Mouse (Mus musculus): ENCODE measurements around the gene Zfp786. TPM values are rescaled to one million over a fixed set of nuclear protein-coding genes. Genes with fewer than 3 reads are reported as not detected.

The Zfp786 gene
- polyA plus RNA-seq, 1 experiment from 2014 or later: 3.6 TPM

DNA sequence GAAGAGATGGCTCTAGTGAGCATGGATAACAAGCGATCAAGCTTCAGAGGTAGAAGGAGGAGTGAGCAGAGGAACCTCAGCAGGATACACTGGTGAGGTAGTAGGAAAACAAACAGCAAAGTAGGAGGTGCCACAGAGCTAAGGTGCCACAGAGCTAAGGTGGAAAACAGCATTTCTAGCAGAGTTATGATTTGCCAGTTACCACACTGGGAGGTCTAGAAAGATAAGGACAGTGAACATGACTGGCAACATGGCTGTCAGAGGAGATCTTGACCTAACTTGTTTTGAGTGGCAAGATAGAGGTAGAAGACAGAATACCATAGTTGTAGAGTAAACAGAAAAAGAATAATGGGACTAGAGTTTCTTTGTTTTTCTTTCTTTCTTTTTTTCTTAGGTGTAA lies 11.7 kb upstream of the Zfp786 start:
- 0 out of 2 replicates have a peak, but pooled peaks cover 5% of the 10 kb centered on the region for H3K4me1 ChIP-seq
- ATAC-seq (ENCODE audit: insufficient number of reproducible peaks, low FRiP score, low TSS enrichment, low read depth): no peak
- no peak overlapping the region for H3K4me3 ChIP-seq
- no peak overlapping the region for H3K27ac ChIP-seq
- H3K27me3 ChIP-seq: no peaks in the 10 kb centered on the region
- no peak overlapping the region for H3K9ac ChIP-seq
- 83% methylated on average over 1 of the region's 1 CpGs for WGBS
- peaks cover 3% of the 10 kb centered on the region; the same call in 1 of the 2 replicates for H3K36me3 ChIP-seq
- no peak overlapping the region for H3K4me2 ChIP-seq
- no peaks in the 10 kb centered on the region for H3K9me3 ChIP-seq

DNA sequence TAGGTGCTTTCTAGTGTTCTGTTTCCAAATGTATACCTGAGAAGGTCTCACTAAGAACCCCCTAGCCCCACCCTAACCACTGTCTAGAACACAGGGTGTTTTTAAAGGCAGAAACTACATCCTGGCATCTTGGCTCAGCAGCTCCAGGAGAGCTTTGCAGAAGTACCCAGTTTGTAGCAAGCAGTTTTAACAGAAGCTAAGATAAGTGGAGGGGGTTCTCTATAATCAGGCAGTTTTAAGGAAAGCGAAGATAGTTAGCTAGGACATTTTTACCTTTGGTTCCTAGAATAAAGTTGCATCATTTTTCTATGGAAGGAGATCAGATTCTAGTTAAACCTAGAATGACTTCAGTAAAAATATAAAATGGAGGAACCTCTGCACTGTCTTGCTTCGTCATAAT lies 11.2 kb upstream of the Zfp786 start:
- Histone ChIP-seq H3K4me1 (0 out of 2 replicates have a peak, but pooled peaks cover 5% of the 10 kb centered on the region), H3K4me3 (no peak overlapping the region), H3K9me3 (no peaks in the 10 kb centered on the region), H3K4me2 (no peak overlapping the region), H3K27me3 (no peaks in the 10 kb centered on the region), H3K27ac (no peak overlapping the region), H3K36me3 (peaks cover 2% of the 10 kb centered on the region; the same call in 1 of the 2 replicates), H3K9ac (no peak overlapping the region)
- no peak for ATAC-seq (ENCODE audit: insufficient number of reproducible peaks, low FRiP score, low TSS enrichment, low read depth)
- WGBS: 93% methylated on average over 2 of the region's 2 CpGs

DNA sequence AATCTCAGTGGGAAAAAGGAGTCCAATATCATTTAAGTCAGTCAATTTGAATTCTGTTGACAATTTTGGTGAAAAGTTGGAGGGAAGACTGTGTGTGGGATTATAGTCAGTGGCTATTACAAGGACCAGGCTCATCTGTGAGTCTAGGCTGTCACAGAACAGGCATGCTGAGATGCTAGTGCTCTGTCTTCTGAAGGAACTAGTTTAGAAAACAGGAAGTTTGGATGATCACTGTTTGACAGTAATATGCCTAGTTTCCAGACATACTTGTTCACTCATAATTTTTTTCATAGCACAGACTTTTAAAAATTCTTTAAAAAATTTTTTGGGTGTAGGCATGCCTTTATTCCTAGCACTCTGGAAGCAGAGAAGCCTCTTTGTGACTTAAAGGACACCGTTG lies 10.4 kb upstream of the Zfp786 start:
- no peak for ATAC-seq (ENCODE audit: insufficient number of reproducible peaks, low FRiP score, low TSS enrichment, low read depth)
- no peaks in the 10 kb centered on the region for H3K9me3 ChIP-seq
- no peak overlapping the region for H3K27ac ChIP-seq
- H3K9ac ChIP-seq: no peak overlapping the region
- H3K27me3 ChIP-seq: no peaks in the 10 kb centered on the region
- H3K4me2 ChIP-seq: no peak overlapping the region
- H3K4me3 ChIP-seq: no peak overlapping the region
- H3K4me1 ChIP-seq: peaks cover 7% of the 10 kb centered on the region; the same call in 1 of the 2 replicates
- WGBS: 93% methylated on average over 1 of the region's 1 CpGs
- peaks cover 2% of the 10 kb centered on the region; the same call in 1 of the 2 replicates for H3K36me3 ChIP-seq

DNA sequence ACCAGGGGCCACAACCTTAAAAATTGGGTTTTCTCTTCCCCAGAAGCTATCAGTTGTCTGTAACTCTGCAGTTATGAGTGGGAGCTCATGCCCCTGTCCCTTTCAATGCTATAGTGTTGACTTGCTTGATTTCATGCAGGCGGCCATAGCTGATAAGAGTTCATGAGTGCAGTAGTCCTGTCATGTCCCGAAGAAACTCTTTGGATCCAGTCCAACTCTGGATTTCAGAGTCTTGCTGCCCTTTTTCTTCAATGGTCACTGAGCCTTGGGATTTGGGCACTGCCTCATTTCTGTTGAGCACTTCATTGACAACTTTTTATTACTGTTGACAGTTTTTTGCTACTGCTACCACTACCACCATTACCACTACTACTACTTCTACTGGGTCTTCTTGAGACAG lies 7.0 kb upstream of the Zfp786 start:
- H3K9me3 ChIP-seq: no peaks in the 10 kb centered on the region
- WGBS: 82% methylated on average over 2 of the region's 2 CpGs
- no peaks in the 10 kb centered on the region for H3K27me3 ChIP-seq
- no peak overlapping the region for H3K9ac ChIP-seq
- H3K4me2 ChIP-seq: no peak overlapping the region
- peaks cover 9% of the 10 kb centered on the region; the same call in 1 of the 2 replicates for H3K4me1 ChIP-seq
- ATAC-seq (ENCODE audit: insufficient number of reproducible peaks, low FRiP score, low TSS enrichment, low read depth): no peak
- H3K36me3 ChIP-seq: no peaks in the 10 kb centered on the region; the same call in 1 of the 2 replicates
- H3K4me3 ChIP-seq: no peak overlapping the region
- H3K27ac ChIP-seq: no peak overlapping the region

DNA sequence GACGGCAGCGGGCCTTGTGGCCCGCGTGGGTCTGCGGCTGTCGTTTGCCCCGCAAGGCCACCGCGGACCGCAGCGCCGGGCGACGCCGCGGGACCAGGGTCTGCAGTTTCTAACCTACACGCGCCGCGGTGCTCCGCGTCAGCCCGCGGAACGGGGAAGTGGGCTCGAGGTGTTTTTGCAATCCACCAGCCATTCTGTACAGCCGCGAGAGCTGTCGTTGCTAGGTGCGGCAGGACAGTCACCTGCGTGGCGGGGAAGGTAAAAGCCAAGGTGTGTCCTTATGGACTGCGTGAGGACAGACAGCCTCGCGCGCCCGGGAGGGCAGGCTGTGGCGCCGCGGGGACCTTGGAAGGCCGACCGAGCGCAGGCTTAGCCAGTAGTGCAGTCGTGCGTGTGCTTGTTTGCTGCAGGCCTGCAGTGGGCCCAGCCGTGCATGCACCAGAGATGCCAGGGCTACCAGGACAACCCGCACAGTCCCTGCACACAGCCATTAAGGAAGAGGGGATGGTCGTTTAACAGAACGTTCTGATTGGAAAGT lies 5.4 kb upstream of the Zfp786 start:
- Histone ChIP-seq H3K9me3 (no peaks in the 10 kb centered on the region), H3K27me3 (no peaks in the 10 kb centered on the region), H3K4me2 (peak overlapping the region; percentile 73), H3K4me3 (peak overlapping the region; percentile 95), H3K36me3 (no peaks in the 10 kb centered on the region), H3K4me1 (peaks cover 9% of the 10 kb centered on the region; the same call in 1 of the 2 replicates), H3K9ac (peak overlapping the region; percentile 98), H3K27ac (peak overlapping the region; percentile 95)
- WGBS: under 1% methylated on average over 49 of the region's 49 CpGs
- peak; percentile 62; the same call in 1 of the 2 replicates for ATAC-seq (ENCODE audit: insufficient number of reproducible peaks, low FRiP score, low TSS enrichment, low read depth)

DNA sequence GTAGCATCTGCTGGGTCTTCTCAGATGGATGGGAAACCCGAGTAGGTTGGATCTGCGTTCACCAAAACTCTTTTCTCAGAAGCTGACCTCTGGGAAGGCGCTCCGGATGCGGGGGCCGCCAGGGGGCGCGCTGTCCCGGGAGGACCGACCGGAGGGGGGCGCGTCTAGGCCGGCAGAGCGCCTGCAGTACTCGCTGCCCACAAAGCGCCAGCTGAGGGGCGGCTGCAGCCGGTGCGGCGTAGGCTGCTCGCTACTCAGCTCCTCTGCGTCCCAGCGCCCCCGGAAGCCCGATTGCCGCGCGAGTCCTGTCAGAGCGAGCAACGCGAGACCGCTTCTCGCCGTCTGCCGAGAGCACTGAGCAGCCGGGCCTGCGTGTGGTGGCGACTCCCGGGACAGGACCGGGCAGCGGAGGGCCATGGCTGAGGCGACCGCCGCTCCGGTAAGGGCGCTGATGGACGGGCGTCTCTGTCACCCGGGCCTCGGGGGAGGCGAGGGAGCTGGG lies 4.9 kb upstream of the Zfp786 start, which contains the start of gene Zfp398:
Zfp398 (plus strand) TSS at position 180 of the 502 bp plus-strand sequence.
- Histone ChIP-seq H3K27ac (peak within 1 kb of the TSS; percentile 95), H3K9ac (peak within 1 kb of the TSS; percentile 98), H3K4me1 (peaks cover 11% of the 10 kb centered on the region), H3K36me3 (no peaks in the 10 kb centered on the region), H3K27me3 (no peaks in the 10 kb centered on the region), H3K9me3 (no peaks in the 10 kb centered on the region), H3K4me2 (peak within 1 kb of the TSS; percentile 73), H3K4me3 (peak within 1 kb of the TSS; percentile 95)
- peak; percentile 94 for ATAC-seq (ENCODE audit: insufficient number of reproducible peaks, low FRiP score, low TSS enrichment, low read depth)
- whole genome bisulfite sequencing: 0% methylated on average over 52 of the region's 52 CpGs

DNA sequence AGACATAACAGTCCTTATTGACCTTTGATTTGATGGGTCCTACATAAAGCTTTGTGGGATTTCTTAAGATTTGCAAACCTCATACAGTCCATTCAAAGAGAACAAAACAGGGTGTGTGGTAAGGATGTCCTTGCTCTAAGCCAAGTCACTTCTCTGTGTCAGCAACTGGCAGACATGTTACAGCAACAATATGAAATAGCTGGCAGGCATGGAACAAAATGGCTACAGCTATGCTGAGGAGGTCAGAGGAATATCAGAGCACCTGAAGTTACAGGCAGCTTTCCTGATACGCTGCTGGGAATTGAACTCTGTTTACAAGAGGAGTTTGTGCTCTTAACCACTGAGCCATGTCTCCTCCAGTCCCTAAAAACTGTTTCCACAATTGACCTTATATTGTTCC lies 1.6 kb upstream of the Zfp786 start:
- ATAC-seq (ENCODE audit: insufficient number of reproducible peaks, low FRiP score, low TSS enrichment, low read depth): no peak
- Histone ChIP-seq H3K27ac (no peak overlapping the region), H3K27me3 (no peaks in the 10 kb centered on the region), H3K4me3 (no peak overlapping the region), H3K9me3 (no peaks in the 10 kb centered on the region), H3K4me2 (no peak overlapping the region), H3K36me3 (no peaks in the 10 kb centered on the region), H3K4me1 (peaks cover 6% of the 10 kb centered on the region), H3K9ac (no peak overlapping the region)
- 67% methylated on average over 1 of the region's 1 CpGs for WGBS

DNA sequence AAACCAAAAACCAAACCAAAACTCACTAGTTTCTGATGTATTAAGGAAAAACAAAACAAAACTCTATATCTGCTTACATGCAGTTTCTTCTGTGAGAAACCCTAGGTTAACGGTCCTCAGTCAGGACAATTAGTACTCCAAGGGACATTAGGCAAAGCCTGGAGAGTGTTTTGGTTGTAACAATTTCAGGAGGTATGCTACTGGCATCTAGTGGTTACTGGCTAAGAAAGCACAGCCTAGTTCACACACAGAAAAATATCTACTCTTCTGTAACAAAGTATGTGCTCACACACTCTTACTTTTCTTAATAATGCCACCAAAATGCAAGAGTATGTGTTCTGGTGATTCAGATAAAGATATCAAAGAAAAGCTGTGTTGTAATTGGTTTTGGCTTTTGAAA lies 1.7 kb downstream of the Zfp786 start:
- no peak overlapping the region for H3K4me2 ChIP-seq
- WGBS: 27% methylated on average over 1 of the region's 1 CpGs

DNA sequence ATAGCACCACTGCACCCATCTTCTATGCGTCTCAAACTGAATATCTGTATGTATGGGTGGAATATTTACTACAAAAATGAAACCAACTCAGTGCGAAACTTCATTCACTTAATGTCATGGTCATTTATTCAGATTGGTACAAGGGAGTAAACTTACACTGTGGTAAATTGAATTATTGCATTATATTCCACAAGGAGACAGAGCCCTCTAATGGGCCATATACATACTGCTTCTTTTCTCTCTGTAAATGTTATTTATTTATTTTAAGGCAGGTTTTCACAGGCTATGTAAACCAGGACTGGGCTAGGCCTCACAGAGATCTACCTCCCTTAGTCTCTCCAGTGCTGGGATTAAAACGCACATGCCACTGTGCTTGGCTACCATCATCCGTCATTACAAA lies 3.2 kb downstream of the Zfp786 start:
- Histone ChIP-seq H3K4me2 (no peak overlapping the region), H3K9me3 (no peaks in the 10 kb centered on the region), H3K4me3 (no peak overlapping the region), H3K9ac (no peak overlapping the region), H3K4me1 (peaks cover 2% of the 10 kb centered on the region; the same call in 1 of the 2 replicates), H3K36me3 (peaks cover 14% of the 10 kb centered on the region; the same call in 1 of the 2 replicates), H3K27me3 (no peaks in the 10 kb centered on the region), H3K27ac (no peak overlapping the region)
- no peak for ATAC-seq (ENCODE audit: insufficient number of reproducible peaks, low FRiP score, low TSS enrichment, low read depth)
- 93% methylated on average over 4 of the region's 4 CpGs for WGBS

More for the DNA sequence above, 1.7 kb downstream of the Zfp786 start:
- Histone ChIP-seq H3K9ac (no peak overlapping the region), H3K27me3 (no peaks in the 10 kb centered on the region), H3K27ac (no peak overlapping the region), H3K4me3 (no peak overlapping the region), H3K9me3 (no peaks in the 10 kb centered on the region), H3K36me3 (peaks cover 9% of the 10 kb centered on the region; the same call in 1 of the 2 replicates), H3K4me1 (peaks cover 2% of the 10 kb centered on the region; the same call in 1 of the 2 replicates)
- no peak for ATAC-seq (ENCODE audit: insufficient number of reproducible peaks, low FRiP score, low TSS enrichment, low read depth)

DNA sequence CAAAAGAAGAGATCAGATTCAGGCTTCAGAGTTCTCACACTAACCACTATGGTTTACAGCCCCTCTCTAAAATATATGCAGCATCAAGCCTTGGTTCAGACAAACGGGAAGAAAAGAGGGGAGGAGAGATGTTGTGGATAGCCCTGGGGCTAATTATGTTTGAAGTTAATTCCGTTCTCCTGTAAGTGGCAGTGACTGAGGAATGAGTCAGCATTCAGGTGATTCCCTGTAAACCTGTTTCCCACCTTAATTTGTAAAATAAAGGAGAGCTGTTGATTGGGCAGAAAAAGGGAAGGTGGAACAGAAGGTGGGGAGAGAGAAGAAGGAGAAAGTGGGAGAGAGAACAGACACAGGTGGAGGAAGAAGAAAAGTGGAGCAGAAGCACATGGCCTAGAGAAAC lies 6.4 kb downstream of the Zfp786 start:
- H3K4me1 ChIP-seq: no peaks in the 10 kb centered on the region
- H3K9me3 ChIP-seq: no peaks in the 10 kb centered on the region
- H3K4me2 ChIP-seq: no peak overlapping the region
- no peak overlapping the region for H3K9ac ChIP-seq
- no peaks in the 10 kb centered on the region for H3K27me3 ChIP-seq
- 38% methylated on average over 2 of the region's 2 CpGs for WGBS
- ATAC-seq (ENCODE audit: insufficient number of reproducible peaks, low FRiP score, low TSS enrichment, low read depth): no peak
- peaks cover 41% of the 10 kb centered on the region for H3K36me3 ChIP-seq
- H3K27ac ChIP-seq: no peak overlapping the region
- H3K4me3 ChIP-seq: no peak overlapping the region

DNA sequence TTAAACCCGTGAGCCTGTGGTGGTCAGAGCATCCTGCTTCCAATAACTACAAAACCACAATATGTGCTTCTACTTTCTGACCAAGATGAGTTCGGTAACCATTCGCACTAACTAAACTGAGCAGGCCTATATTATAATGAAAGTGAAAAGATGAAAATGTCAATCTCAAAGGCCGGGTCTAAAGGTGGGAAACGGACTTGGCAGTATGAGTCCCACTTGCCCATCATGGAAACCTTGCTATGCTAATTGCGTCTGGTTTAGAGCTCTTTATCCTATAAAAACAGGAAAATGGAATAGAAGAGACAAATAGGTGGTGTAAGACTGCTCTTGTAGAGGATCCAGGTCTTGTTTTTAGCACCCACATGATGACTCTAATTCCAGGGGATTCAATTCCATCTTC lies 8.9 kb downstream of the Zfp786 start:
- H3K9me3 ChIP-seq: no peaks in the 10 kb centered on the region
- no peak overlapping the region for H3K4me2 ChIP-seq
- H3K9ac ChIP-seq: no peak overlapping the region
- 94% methylated on average over 6 of the region's 6 CpGs for WGBS
- no peak overlapping the region for H3K27ac ChIP-seq
- no peaks in the 10 kb centered on the region for H3K4me1 ChIP-seq
- H3K4me3 ChIP-seq: no peak overlapping the region
- peaks cover 41% of the 10 kb centered on the region for H3K36me3 ChIP-seq
- no peaks in the 10 kb centered on the region for H3K27me3 ChIP-seq
- ATAC-seq (ENCODE audit: insufficient number of reproducible peaks, low FRiP score, low TSS enrichment, low read depth): no peak

DNA sequence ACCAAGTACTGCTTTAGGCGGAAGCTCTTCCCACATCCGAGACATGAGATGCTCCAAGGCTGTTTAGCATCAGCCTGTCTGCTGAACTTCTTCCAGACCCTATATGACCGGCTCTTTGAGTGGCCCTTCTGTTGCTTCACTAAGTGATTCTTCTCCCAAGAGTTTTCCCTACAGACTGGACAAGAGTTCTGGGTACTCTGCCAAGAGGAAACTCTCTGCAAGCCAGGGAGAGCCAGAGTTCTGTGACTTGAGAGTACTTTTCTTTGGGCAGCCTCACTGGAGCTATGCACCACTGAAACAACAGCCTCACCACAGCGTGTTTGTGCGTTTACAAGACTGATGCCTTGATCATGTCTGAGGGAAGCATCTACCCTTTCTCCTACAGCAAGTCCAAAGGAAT lies 9.4 kb downstream of the Zfp786 start:
- H3K27ac ChIP-seq: no peak overlapping the region
- no peak overlapping the region for H3K4me2 ChIP-seq
- no peaks in the 10 kb centered on the region for H3K9me3 ChIP-seq
- 93% methylated on average over 5 of the region's 5 CpGs for WGBS
- H3K4me1 ChIP-seq: no peaks in the 10 kb centered on the region
- no peak overlapping the region for H3K4me3 ChIP-seq
- H3K36me3 ChIP-seq: peaks cover 41% of the 10 kb centered on the region
- H3K9ac ChIP-seq: no peak overlapping the region
- no peak for ATAC-seq (ENCODE audit: insufficient number of reproducible peaks, low FRiP score, low TSS enrichment, low read depth)
- no peaks in the 10 kb centered on the region for H3K27me3 ChIP-seq
